Mouse (Mus musculus): ENCODE results near the gene Fahd1. TPM values are rescaled to one million over a fixed set of nuclear protein-coding genes. Genes with fewer than 3 reads are reported as not detected.

Gene Fahd1
- total RNA-seq (2021): 10 to 100 TPM; 15.6 to 16.2 TPM
- long read RNA-seq, transcript Fahd1-201 (1 exons, 1,473 nt): major isoform, 21 of 21 reads
- long read RNA-seq, partial matches to known transcripts: 0 of 21 reads
- long read RNA-seq, other reads (novel, unspliced or antisense): 0 of 21 reads

DNA sequence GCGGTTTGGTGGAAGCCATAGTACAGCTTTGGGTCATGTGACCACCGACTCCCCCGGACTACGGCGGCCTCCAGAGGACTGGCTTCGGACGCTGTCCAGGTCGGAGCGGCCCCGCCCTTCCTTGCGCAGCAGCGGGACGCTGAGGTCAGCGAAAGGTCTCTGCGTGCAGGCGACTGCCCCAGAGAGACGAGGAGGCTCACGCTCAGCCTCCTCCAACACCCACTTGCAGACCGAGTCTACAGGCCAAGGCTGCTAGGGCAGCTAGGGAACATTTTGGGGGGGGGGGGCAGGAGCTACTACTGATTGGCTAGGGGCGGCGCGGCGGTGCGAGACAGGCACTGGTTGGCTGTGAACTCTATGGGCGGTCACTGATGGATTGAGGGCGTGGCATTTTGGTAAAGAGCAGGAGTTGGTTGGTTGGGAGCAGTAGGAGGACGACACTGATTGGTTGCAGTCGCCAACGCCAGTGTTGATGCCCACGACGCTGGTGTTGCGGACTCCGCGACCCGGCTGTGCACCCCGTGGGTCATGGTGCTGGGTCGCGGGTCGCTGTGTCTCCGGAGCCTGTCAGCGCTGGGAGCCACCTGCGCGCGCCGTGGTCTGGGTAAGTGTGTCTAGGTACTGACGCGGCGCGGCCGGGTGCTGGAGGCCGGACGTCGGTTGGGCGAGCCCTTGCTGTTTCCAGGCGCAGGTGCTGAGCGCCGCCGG is at the start of gene Fahd1:
Gene Fahd1 (minus strand): TSS at position 300 of the 708 bp plus-strand sequence.
- DNase-seq (ENCODE audit: low spot score in 2 of 2): peak; percentile 92 to 93

DNA sequence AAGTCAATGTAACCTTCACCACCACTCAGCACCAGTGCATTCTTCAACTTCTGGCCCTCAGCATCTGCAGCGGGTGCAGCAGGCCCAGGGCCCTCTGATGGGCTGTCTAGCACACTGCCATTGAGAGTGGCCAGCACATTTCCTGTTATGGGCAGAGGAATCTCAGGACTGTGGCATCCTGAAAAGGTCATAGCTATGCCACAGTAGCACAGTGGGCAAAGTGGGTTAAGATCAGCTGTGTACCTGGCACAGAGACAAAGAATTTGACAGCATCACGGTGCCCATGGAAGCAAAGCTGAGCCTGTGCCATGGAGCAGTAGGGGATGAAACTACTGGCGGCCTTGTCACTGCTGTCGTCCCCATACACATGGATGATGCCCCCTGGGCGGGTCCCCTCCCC is 49.0 kb upstream of the Fahd1 start:
- DNase-seq (ENCODE audit: low spot score in 2 of 2): no peak

DNA sequence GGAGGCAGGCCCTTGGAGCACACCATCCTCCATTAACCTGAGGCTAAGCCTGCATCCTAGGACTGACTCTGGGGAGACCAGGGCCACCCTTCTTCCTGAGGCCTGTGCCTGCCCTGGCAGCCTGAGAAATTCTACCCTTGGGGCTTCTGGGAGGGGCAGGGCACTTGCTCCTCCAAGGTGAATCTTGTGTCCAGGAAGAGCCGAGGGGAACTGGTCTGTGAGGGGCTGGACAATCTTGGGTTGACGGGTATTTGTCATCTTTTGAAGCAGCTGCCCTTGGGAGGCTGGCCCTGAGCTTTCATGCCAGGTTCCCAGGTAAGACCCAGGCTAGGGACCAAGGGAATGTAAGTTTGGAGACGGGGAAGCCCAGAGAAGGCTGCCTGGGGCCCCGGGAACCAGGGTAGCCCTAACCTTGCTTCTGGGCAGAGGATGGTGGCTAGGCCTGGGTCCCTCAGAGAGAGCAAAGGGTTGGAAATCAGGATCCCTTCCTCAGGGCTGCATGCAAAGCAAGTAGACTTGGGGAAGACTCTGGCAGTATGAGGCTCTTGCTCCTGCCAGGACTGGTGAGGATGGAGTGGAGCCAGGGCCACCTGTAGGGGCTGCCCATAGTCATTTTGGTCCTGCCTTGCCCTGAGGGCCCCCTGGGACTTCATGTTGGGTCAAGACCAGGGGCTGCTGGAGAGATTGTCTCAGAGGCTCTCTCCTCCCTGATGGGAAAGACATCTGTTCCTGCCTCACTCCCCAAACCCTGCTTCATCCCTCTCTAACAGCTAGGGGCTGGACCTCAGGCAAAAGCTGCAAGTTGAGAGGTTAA is 48.1 kb upstream of the Fahd1 start:
- no peak for DNase-seq (ENCODE audit: low spot score in 2 of 2)

DNA sequence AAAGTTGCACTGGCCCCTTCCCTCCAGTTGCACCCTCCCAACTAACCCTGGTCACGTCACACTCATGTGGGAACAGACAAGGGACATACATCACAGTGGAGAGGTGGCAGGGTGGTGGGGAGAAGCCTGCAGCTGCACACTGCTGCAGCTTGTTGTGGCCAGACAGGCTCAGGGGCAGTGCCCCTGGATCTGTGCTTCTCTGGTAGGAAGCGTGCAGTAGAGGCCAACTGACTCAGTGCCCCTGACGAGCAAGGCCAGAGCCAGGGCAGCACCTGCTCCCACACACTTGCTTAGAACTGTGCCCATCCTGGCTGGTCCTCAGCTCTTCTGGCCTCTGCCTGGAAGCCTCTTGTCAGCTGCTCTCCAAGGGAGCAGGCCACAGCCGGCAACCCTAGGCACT is 47.4 kb upstream of the Fahd1 start:
- DNase-seq (ENCODE audit: low spot score in 2 of 2): no peak

DNA sequence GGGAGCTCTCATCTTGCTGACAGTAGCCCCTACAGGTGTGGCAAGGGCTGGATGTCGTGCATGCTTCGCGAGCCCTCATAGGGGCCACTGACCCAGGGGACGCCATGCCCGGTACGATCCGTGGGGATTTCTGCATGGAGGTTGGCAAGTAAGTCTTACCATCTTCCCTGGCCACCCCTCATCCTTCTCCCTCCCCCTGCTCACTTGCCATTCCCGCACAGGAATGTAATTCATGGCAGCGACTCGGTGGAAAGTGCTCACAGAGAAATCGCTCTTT is 46.8 kb upstream of the Fahd1 start:
- no peak for DNase-seq (ENCODE audit: low spot score in 2 of 2)

DNA sequence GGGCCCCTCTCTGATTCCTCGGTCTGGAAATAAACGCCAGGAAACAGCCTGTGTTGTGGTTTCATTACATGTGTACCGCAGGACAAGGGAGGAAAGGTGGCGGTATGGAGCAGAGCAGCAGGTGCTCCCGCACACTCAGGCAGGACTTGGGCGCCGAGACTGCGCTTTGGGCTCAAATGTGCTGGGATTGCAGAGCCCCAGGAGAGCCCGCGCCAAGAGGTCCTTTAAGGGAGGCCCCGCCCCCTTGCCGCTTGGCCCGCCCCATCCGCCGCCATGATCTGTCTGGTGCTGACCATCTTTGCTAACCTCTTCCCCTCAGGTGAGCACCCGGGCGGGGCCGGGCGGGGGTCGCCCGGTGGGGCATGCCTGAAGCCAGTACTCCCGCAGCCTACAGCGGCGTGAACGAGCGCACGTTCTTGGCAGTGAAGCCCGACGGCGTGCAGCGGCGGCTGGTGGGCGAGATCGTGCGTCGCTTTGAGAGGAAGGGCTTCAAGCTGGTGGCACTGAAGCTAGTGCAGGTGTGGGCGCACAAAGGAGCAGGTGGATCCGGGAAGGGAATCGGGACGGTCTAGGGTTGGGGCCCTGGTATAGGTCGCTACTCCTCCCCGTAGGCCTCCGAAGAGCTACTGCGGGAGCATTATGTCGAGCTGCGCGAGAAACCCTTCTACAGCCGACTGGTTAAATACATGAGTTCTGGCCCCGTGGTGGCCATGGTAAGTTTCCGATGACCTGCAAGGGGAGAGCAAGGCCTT is 46.3 kb upstream of the Fahd1 start, which contains the start of gene Nme3:
Gene Nme3 (plus strand): TSS at position 260 of the 752 bp plus-strand sequence.
- DNase-seq (ENCODE audit: low spot score in 2 of 2): peak; percentile 68 to 79

DNA sequence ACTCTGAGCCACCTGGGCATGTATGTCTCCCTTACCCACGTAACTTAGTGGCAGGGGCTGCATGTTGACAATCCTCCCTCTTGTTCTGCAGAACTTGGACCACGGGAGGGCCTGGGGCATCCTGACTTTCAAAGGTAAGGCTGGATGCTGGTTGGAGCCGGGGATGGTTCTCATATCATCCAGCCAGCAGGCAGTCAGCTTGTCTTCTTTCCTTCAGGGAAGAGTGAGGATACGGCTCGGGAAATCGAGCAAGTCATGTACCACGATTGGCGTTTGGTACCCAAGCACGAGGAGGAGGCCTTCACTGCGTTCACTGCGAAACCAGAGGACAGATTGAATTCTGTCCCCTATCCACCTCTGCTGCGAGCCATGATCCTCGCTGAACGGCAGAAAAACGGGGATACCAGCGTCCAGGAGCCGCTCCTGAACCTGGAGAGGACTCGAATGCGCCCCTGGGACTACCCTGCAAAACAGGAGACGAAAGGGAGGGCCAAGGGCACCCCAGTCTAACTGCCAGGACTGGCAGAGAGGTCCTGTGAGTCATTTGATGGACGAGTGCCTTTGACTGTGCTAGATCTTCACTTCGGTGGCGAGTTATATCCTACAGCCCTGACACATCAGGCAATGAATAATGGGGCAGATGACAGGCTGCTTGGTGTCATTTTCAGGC is 45.5 kb upstream of the Fahd1 start:
- no peak for DNase-seq (ENCODE audit: low spot score in 2 of 2)

DNA sequence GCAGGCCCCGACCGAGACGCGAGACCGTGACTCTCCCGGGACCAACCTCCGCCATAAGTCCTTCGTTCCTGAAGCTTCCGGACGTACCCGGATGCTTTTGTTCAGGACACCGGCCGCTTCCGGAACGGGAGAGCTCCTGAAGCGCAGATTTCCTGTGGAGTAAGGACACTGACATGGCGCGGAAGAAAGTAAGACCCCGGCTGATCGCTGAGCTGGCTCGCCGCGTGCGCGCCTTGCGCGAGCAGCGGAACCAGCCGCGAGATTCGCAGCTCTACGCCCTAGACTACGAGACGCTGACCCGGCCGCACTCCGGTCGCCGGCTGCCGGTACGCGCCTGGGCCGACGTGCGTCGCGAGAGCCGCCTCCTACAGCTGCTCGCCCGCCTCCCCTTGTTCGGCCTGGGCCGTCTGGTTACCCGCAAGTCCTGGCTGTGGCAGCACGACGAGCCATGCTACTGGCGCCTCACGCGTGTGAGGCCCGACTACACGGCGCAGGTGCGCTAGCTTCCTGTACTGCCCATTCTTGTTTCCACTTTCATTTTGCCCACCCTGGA is 44.9 kb upstream of the Fahd1 start, which contains the start of the genes Eme2 and Mrps34:
Gene Eme2 (minus strand): TSS at position 93 of the 553 bp plus-strand sequence.
Gene Mrps34 (plus strand): TSS at position 122 of the 553 bp plus-strand sequence.
- peak; percentile 80 to 83 for DNase-seq (ENCODE audit: low spot score in 2 of 2)

DNA sequence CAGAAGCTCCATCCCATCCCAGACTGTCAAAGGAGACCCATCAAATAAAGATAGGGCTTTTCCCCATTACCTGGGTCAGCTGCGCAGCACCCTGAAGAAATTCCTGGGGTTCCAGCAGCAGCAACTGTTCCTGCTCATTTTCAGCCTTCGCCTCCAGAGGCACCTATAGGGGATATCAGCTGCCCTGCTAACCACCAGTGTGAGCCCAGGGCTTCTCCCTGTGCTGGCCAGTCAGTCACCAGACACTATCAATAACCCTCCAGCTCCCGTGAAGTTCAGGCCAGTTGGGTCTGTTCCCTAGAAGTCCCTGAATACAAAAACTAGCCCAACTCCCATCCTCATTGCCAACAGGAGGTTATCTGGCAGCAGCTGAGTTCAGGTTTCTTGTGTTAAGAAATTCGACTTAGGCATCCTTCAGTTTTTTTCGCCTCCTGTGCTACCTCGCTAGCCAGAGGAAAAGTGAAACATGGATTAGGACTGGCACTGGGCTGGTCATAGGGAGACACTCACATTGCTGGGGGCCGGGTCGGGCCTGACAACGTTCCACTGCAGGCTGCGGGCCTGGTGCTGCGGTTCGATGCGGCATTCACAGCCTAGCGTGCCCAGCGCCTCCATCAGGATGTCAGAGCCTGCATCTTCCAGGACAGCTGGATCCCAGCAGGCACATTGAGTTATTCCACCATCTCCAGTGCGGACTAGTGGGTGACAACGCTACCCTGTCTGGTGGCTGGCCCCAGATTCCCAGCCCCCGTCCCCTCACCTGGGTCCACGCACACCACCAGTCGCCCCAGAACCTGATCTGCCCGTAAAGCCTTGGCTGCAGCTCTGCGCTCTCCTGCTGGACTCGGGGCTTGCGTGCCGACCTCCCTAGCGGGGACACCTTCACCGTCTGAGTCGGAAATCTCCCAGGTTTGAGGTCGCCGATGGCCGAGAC is 44.2 kb upstream of the Fahd1 start:
- peak in 1 of 2 experiments; percentile 55 for DNase-seq (ENCODE audit: low spot score in 2 of 2)

DNA sequence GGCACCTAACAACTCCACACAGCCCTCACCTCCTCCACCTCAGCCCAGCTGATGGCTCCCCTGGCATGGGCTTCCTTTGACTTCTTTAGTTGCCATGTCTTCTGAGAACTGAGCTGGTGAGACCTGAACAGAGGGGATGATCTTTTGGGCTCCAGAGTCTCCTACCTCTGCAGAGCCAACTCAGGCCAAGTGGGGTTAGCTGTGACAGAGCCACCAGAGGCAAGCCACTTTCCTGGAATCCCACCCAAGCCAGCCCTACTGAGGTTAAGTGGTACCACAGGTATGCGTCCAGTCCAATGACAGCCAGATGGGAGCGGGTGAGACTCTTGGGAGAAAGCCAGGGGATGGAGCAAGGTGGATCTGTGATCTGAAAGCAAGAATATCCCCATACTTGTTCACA is 43.1 kb upstream of the Fahd1 start:
- no peak for DNase-seq (ENCODE audit: low spot score in 2 of 2)

DNA sequence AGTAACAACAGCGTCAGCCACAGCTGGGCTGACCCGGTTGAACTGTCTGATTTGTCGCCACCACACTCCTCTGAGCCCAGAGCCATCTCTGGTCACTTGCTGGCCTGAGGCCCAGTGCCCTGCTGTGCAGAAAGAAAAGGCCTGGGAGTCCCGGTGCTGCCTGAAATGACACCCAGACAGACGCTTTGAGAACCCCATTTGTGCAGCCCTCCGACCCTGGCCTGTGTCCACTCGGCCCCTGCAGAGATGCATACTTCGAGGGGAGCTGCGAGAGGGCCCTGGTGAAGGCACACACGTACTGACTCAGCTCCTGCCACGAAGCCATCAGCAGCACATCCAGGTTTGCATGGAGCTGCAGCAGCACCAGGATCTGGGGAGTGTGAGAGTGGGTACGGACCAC is 42.6 kb upstream of the Fahd1 start:
- no peak for DNase-seq (ENCODE audit: low spot score in 2 of 2)

DNA sequence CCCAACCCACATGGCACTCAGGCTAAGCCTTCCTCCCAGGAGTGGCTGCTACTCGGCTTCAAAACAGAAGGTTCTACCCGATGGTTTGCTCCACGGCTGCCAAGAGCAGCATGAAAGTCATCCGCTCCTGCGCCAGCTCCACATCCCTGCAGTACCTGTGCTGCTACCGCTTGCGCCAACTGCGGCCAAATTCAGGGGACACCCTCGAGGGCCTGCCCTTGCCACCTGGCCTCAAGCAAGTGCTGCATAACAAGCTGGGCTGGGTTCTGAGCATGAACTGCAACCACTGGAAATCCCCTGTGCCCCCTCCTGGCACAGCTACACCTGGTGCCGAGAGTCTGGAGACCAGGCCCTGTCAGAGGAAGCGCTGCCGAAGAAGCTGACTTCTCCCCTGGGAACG is 41.2 kb upstream of the Fahd1 start:
- no peak for DNase-seq (ENCODE audit: low spot score in 2 of 2)

DNA sequence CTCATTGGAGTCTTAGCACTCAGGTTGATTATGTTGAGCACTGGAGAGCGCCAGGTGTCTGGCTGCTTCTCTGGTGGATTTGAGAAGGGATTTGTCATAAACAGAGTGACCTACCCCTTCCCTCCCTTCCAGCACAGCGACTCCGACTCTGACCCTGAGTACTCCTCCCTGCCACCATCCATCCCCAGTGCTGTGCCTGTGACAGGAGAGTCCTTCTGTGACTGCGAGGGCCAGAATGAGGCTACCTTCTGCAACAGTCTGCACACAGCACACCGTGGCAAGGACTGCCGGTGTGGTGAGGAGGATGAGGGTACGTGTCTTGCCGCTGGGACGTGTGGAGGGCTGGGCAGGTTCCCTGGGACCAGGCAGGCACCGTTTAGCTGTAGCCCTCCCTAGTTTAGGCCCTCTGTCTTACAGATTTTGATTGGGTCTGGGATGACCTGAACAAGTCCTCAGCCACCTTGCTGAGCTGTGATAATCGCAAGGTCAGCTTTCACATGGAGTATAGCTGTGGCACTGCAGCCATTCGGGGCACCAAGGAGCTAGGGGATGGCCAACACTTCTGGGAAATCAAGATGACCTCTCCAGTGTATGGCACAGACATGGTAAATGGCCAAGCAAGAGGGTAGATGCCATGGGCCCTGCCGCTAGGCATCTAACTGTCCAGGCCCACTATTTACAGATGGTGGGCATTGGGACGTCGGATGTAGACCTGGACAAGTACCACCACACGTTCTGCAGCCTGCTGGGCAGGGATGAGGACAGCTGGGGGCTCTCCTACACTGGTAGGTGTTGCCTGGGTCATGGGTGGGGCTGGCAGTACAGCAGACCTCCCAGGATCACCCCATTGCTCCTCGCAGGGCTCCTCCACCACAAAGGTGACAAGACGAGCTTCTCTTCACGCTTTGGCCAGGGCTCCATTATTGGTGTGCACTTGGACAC is 40.3 kb upstream of the Fahd1 start:
- no peak for DNase-seq (ENCODE audit: low spot score in 2 of 2)

DNA sequence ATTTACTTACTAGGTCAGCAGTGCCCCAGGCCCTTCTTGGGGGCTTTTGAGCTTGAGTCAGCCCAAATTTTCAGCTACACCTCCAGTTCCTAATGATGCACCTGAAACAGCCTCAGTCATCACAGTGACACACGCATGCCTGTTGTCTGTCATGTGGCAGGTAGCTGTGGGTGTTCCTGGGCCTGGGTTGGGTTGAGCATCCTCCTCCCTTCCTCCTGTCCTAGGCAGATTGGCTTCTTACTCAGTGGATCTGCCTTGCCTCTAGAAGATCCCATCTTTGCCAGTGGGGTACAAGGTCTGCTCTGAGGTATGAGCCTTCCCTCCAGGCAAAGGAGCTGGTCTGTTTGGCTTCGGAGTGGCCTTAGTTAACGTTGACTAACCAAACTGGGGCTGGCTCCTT is 38.7 kb upstream of the Fahd1 start:
- DNase-seq (ENCODE audit: low spot score in 2 of 2): no peak

DNA sequence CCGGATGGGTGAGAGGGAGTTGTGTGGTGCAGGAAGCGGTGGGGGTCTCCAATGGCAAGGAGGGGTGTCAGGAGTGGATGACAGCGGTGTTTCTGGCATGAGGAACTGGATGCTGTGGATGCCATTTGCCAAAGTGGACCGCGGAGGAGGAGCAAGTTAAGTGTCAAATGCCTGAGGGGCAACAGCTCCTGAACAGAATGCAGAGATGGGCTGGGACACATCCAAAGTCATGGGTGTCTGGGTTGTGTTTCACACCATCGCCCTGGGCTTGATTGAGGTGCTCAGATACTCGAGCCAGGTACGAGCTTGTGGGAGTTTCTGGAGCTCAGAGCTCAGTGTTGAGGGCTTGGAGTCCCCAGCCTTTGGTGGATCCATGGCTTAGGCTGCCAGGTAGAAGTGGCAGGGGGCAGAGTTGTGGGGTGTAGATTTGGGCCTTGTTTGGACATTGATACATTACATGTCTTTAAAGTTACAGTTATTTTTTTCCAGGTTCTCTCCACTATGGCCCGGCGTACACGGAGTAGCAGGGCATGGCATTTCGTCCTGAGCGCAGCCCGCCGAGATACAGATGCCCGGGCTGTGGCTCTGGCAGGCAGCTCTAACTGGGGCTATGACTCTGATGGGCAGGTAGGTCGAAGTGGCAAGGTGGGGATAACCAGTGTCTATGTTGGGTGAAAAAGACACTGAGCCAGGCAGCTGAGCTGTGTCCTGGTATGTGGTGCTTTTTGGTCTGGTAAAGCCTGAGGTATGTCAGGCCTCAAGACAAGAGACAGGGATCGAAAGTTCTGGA is 37.3 kb upstream of the Fahd1 start:
- DNase-seq (ENCODE audit: low spot score in 2 of 2): no peak

DNA sequence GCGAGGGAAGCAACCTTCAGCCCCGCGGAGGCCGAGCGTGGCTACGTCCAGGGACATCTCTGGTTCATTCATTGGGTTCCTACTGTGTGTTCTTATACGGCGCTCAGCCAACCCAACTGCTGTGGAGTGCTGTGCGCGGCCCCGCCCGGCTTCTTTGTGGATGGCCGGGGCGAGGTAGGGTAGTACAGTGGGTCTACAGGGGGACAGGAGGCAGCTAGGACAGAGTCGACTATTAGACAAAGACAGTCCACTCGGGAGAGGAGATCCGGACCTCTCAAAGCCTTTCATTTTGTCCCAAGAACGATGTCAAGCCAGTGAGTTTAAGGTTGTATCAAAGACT is 36.7 kb upstream of the Fahd1 start:
- DNase-seq (ENCODE audit: low spot score in 2 of 2): no peak

DNA sequence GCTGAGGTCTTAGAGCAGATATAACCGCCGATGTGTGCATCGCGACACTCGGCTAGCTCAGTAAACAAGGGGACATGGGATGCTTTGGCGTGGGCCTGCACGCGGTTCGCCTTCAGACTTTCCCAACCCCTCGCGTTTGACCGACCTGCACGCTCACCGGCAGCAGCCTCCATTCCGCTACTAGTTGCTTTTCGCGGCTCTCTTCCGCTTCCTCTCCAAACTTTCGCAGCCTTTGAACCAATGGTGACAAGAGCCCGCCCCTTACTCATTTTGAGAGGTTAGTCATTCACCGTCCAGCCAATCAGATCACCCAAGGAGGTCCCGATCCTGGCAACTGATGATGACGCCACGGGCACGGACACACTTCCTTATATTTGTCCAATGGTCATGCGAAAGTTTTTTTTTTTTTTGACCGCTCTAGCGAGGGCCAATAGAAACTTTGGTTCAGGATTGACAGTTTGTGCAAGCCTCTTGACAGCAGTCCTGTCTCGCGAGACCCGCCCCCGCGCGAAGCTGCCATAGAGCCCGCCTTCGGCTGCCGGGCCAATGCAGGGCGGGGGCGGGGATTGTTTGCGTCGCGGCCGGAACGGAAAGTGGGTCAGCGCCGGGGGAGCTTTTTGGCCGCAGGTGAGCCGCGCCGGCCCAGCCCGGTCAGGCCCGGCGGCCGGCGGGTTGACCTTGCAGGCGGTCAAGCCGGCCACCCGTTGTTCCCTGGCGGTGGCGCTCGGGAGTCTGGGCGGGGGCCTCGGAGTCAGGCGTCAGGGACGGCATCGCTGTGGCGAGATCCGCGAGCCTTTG is 36.2 kb upstream of the Fahd1 start, which contains the start of the genes Nubp2 and Spsb3:
Gene Nubp2 (minus strand): TSS at position 216 of the 798 bp plus-strand sequence.
Gene Spsb3 (plus strand): TSS at position 510 of the 798 bp plus-strand sequence.
- peak; percentile 95 to 97 for DNase-seq (ENCODE audit: low spot score in 2 of 2)

All from layer of hippocampus, postnatal 10 days (tissue).